Mouse (Mus musculus) bone marrow, adult 2 months (tissue): ENCODE results near the gene Mcfd2. TPM values are rescaled to one million over a fixed set of nuclear protein-coding genes. Genes with fewer than 3 reads are reported as not detected.

Source experiments
- H3K27ac ChIP-seq: fragments of 200-500 bp; 2 replicates; pipeline ENCODE4 v1.5.1; 2012; ENCODE audit warnings: low read depth, mild to moderate bottlenecking, control low read depth, inconsistent platforms, low read length; ENCODE audit not compliant: control insufficient read depth, poor library complexity, insufficient read depth
- H3K4me1 ChIP-seq: fragments of 200-500 bp; 2 replicates; pipeline ENCODE4 v1.6.1; 2011; ENCODE audit warnings: low read length; ENCODE audit not compliant: control insufficient read depth, insufficient read depth
- H3K4me3 ChIP-seq: fragments of 200-500 bp; replicated peaks from 2 replicates; pipeline ENCODE3; 2011; ENCODE audit warnings: mild to moderate bottlenecking, low read depth, low read length, control low read depth; ENCODE audit not compliant: control insufficient read depth
- CTCF ChIP-seq: fragments of 200-500 bp; IDR thresholded peaks from 2 replicates; pipeline ENCODE4 v1.5.1; 2011; ENCODE audit warnings: low read length, control low read depth; ENCODE audit not compliant: control insufficient read depth, insufficient read depth
- POLR2A ChIP-seq: fragments of 200-500 bp; IDR thresholded peaks from 2 replicates; pipeline ENCODE4 v1.6.1; 2011; ENCODE audit warnings: low read depth, mild to moderate bottlenecking, control low read depth, low read length, borderline replicate concordance; ENCODE audit not compliant: control insufficient read depth
- WGBS: fragments of 180-500 bp; shearing (Covaris S2); methylation state at CpG from one replicate; pipeline ENCODE4 v1.1.7; 2018; 5-methylcytosine and 5-hydroxymethylcytosine counted together
- polyA plus RNA-seq: library from polyadenylated mRNA; stranded (reverse); fragments of >200 nt; gene quantifications from 2 replicates; pipeline ENCODE4 v1.2.4, GENCODE M21; 2011; ENCODE audit warnings: low replicate concordance; ENCODE audit not compliant: missing spikeins, insufficient read depth, insufficient read length

Mcfd2 gene
- polyA plus RNA-seq, 1 experiment, result 15.7 TPM

- Histone ChIP-seq H3K4me3 (no peak overlapping the region), H3K27ac (no peak overlapping the region), H3K4me1 (no peaks in the 10 kb centered on the region; the same call in 1 of the 2 replicates)
- 76% methylated on average over 2 of the region's 2 CpGs for WGBS
- no peak for TF ChIP-seq CTCF
- no peak for TF ChIP-seq POLR2A
These were observed 55.2 kb downstream of the Mcfd2 start for GRCm38 (mm10) chr17:87210525-87210924.

- TF ChIP-seq CTCF, result no peak
- TF ChIP-seq POLR2A, result no peak
- WGBS, result 74% methylated on average over 2 of the region's 2 CpGs
These were observed 58.9 kb downstream of the Mcfd2 start for GRCm38 (mm10) chr17:87206885-87207284.

More at GRCm38 (mm10) chr17:87206885-87207284, 58.9 kb downstream of the Mcfd2 start:
- Histone ChIP-seq H3K4me3 (no peak overlapping the region), H3K4me1 (peaks cover 4% of the 10 kb centered on the region; the same call in 1 of the 2 replicates), H3K27ac (no peak overlapping the region)

Other genes with a start within 250 kb of the Mcfd2 start
- 6.0 and 9.8 TPM in 2 replicates for gene Pigf, start 240.5 kb downstream of the Mcfd2 start, polyA plus RNA-seq
- 23.8 and 38.6 TPM in 2 replicates for gene Cript, start 240.4 kb downstream of the Mcfd2 start, polyA plus RNA-seq
- 2.6 TPM in 2 replicates for gene Socs5, start 158.3 kb downstream of the Mcfd2 start, polyA plus RNA-seq
- 37.3 and 77.9 TPM in 2 replicates for gene Ttc7, start 17.0 kb upstream of the Mcfd2 start, polyA plus RNA-seq
- gene Stpg4, start 161.8 kb upstream of the Mcfd2 start, polyA plus RNA-seq, result not detected in 2 replicates
- gene Calm2, start 181.0 kb upstream of the Mcfd2 start, polyA plus RNA-seq, result 210 and 304 TPM in 2 replicates